Mouse (Mus musculus) hindbrain, postnatal 0 days (tissue): ENCODE measurements around the gene Pdzrn4. TPM values are rescaled to one million over a fixed set of nuclear protein-coding genes. Genes with fewer than 3 reads are reported as not detected.
A peak's percentile ranks its signal among the peaks of the same experiment; 100 is the strongest.

Source experiments
- ATAC-seq: fragments of 200-750 bp; cut with Nextera tagmentation; 2 replicates; pipeline ENCODE4 v1.8.0; 2017; ENCODE audit warnings: mild to moderate bottlenecking, moderate TSS enrichment, moderate library complexity
- DNase-seq: peaks from one replicate; pipeline ENCODE4 v3.0.0-alpha.2; 2015; ENCODE audit warnings: low spot score
- H3K27ac ChIP-seq: fragments of 300-500 bp; sonication (generic); 2 replicates; pipeline ENCODE4 v1.5.1; 2014; ENCODE audit warnings: mild to moderate bottlenecking
- H3K27me3 ChIP-seq: fragments of 300-500 bp; sonication (generic); 2 replicates; pipeline ENCODE4 v1.6.1; 2014; ENCODE audit warnings: low read length, mixed read lengths; ENCODE audit not compliant: insufficient read depth
- H3K36me3 ChIP-seq: fragments of 300-500 bp; sonication (generic); 2 replicates; pipeline ENCODE4 v1.6.1; 2014; ENCODE audit warnings: low read length, mixed read lengths; ENCODE audit not compliant: insufficient read depth
- H3K4me1 ChIP-seq: fragments of 300-500 bp; sonication (generic); 2 replicates; pipeline ENCODE4 v1.6.1; 2014; ENCODE audit warnings: antibody characterized with exemption, low read length, mixed read lengths; ENCODE audit not compliant: insufficient read depth
- H3K4me2 ChIP-seq: fragments of 300-500 bp; sonication (generic); 2 replicates; pipeline ENCODE4 v1.6.1; 2014; ENCODE audit warnings: low read depth, mild to moderate bottlenecking, low read length, moderate library complexity, mixed read lengths
- H3K4me3 ChIP-seq: fragments of 300-500 bp; sonication (generic); 2 replicates; pipeline ENCODE4 v1.5.1; 2014; ENCODE audit warnings: low read length
- H3K9ac ChIP-seq: fragments of 300-500 bp; sonication (generic); replicated peaks from 2 replicates; pipeline ENCODE4 v1.6.1; 2014; ENCODE audit warnings: mild to moderate bottlenecking, low read length, moderate library complexity, mixed read lengths
- H3K9me3 ChIP-seq: fragments of 300-500 bp; sonication (generic); 2 replicates; pipeline ENCODE4 v1.6.1; 2016; ENCODE audit warnings: low read length, mixed read lengths
- CTCF ChIP-seq: IDR thresholded peaks from 2 replicates; pipeline ENCODE4 v1.5.1; 2016; ENCODE audit warnings: antibody characterized with exemption, control low read depth, low read depth
- WGBS: fragments of 180-500 bp; shearing (Covaris S2); extraction: QIAGEN DNeasy Blood & Tissue Kit; methylation state at CpG from one replicate; pipeline ENCODE4 v1.1.7; 2014; 5-methylcytosine and 5-hydroxymethylcytosine counted together
- polyA plus RNA-seq: library from polyadenylated mRNA; unstranded; fragments of >200 nt; fragmentation: Nextera tagmentation; extraction: Ambion mirVana; gene quantifications from 2 replicates; pipeline ENCODE4 v1.2.1, GENCODE M21; 2015
- total RNA-seq: library from RNA; depleted of rRNA; stranded (reverse); fragments of >200 nt; gene quantifications from 2 replicates; pipeline ENCODE4 v1.2.3, GENCODE M21; 2014

Gene Pdzrn4
- total and polyA plus RNA-seq, 2 experiments from 2014 or later = 17.1 to 17.8 TPM

GRCm38 (mm10) chr15:92555716-92556115, 159.0 kb downstream of the Pdzrn4 start:
- Histone ChIP-seq H3K9ac (no peak overlapping the region), H3K27ac (no peak overlapping the region), H3K4me2 (no peak overlapping the region), H3K27me3 (no peaks in the 10 kb centered on the region), H3K9me3 (no peaks in the 10 kb centered on the region), H3K4me1 (no peaks in the 10 kb centered on the region), H3K4me3 (no peak overlapping the region), H3K36me3 (no peaks in the 10 kb centered on the region)
- no peak for TF ChIP-seq CTCF
- ATAC-seq = no peak
- 83% methylated on average over 3 of the region's 3 CpGs for WGBS
- DNase-seq = no peak

- Histone ChIP-seq H3K4me2 (no peak overlapping the region), H3K9me3 (no peaks in the 10 kb centered on the region), H3K4me1 (no peaks in the 10 kb centered on the region), H3K27me3 (no peaks in the 10 kb centered on the region), H3K36me3 (no peaks in the 10 kb centered on the region), H3K4me3 (no peak overlapping the region), H3K9ac (no peak overlapping the region), H3K27ac (no peak overlapping the region)
- 83% methylated on average over 5 of the region's 5 CpGs for whole genome bisulfite sequencing
- ATAC-seq = no peak
- DNase-seq = no peak
- TF ChIP-seq CTCF = no peak
These were observed 161.9 kb downstream of the Pdzrn4 start for GRCm38 (mm10) chr15:92558592-92558991.

GRCm38 (mm10) chr15:92562149-92562548, 165.5 kb downstream of the Pdzrn4 start:
- no peak for TF ChIP-seq CTCF
- 90% methylated on average over 6 of the region's 6 CpGs for WGBS
- ATAC-seq = no peak

GRCm38 (mm10) chr15:92563576-92563975, 166.9 kb downstream of the Pdzrn4 start:
- no peak overlapping the region for H3K9ac ChIP-seq
- no peak overlapping the region for H3K4me3 ChIP-seq
- no peak overlapping the region for H3K27ac ChIP-seq
- no peaks in the 10 kb centered on the region for H3K36me3 ChIP-seq
- no peak for DNase-seq
- no peak overlapping the region for H3K4me2 ChIP-seq
- no peak for TF ChIP-seq CTCF
- no peak for ATAC-seq
- WGBS = 86% methylated on average over 2 of the region's 2 CpGs
- H3K9me3 ChIP-seq = no peaks in the 10 kb centered on the region
- no peaks in the 10 kb centered on the region for H3K4me1 ChIP-seq
- no peaks in the 10 kb centered on the region for H3K27me3 ChIP-seq

More at GRCm38 (mm10) chr15:92562149-92562548, 165.5 kb downstream of the Pdzrn4 start:
- Histone ChIP-seq H3K4me2 (no peak overlapping the region), H3K9ac (no peak overlapping the region), H3K27ac (no peak overlapping the region), H3K9me3 (no peaks in the 10 kb centered on the region), H3K4me3 (no peak overlapping the region), H3K27me3 (no peaks in the 10 kb centered on the region), H3K36me3 (no peaks in the 10 kb centered on the region), H3K4me1 (no peaks in the 10 kb centered on the region)
- DNase-seq = no peak

GRCm38 (mm10) chr15:92570526-92571243, 174.0 kb downstream of the Pdzrn4 start:
- H3K4me1 ChIP-seq = 0 out of 2 replicates have a peak, but pooled peaks cover 7% of the 10 kb centered on the region
- ATAC-seq = no peak
- no peak for TF ChIP-seq CTCF
- no peak overlapping the region; the same call in 1 of the 2 replicates for H3K27ac ChIP-seq
- H3K4me3 ChIP-seq = no peak overlapping the region
- no peak overlapping the region for H3K9ac ChIP-seq
- H3K36me3 ChIP-seq = no peaks in the 10 kb centered on the region
- 32% methylated on average over 3 of the region's 3 CpGs for WGBS
- DNase-seq = peak; percentile 80
- H3K27me3 ChIP-seq = no peaks in the 10 kb centered on the region
- no peaks in the 10 kb centered on the region for H3K9me3 ChIP-seq
- no peak overlapping the region for H3K4me2 ChIP-seq

GRCm38 (mm10) chr15:92571244-92571539, 174.5 kb downstream of the Pdzrn4 start:
- no peak for TF ChIP-seq CTCF
- H3K9me3 ChIP-seq = no peaks in the 10 kb centered on the region
- no peak for DNase-seq
- H3K27me3 ChIP-seq = no peaks in the 10 kb centered on the region
- H3K36me3 ChIP-seq = no peaks in the 10 kb centered on the region
- H3K27ac ChIP-seq = no peak overlapping the region
- WGBS = 42% methylated on average over 5 of the region's 5 CpGs
- H3K4me3 ChIP-seq = no peak overlapping the region
- ATAC-seq = no peak
- no peak overlapping the region for H3K4me2 ChIP-seq
- H3K4me1 ChIP-seq = 0 out of 2 replicates have a peak, but pooled peaks cover 7% of the 10 kb centered on the region
- no peak overlapping the region for H3K9ac ChIP-seq

GRCm38 (mm10) chr15:92577476-92577875, 180.8 kb downstream of the Pdzrn4 start:
- no peak overlapping the region for H3K9ac ChIP-seq
- WGBS = 15% methylated on average over 11 of the region's 11 CpGs
- peak; percentile 77 for DNase-seq
- H3K4me2 ChIP-seq = peak overlapping the region; percentile 16; the same call in 1 of the 2 replicates
- no peak overlapping the region for H3K27ac ChIP-seq
- ATAC-seq = peak; percentile 69
- peaks cover 7% of the 10 kb centered on the region; the same call in 1 of the 2 replicates for H3K4me1 ChIP-seq
- no peak for TF ChIP-seq CTCF
- H3K27me3 ChIP-seq = no peaks in the 10 kb centered on the region
- no peak overlapping the region for H3K4me3 ChIP-seq
- no peaks in the 10 kb centered on the region for H3K9me3 ChIP-seq
- H3K36me3 ChIP-seq = no peaks in the 10 kb centered on the region
